Mouse (Mus musculus) lung, postnatal 4 days (tissue): Measurements from ENCODE around the gene Rassf8.

Experiments used
- DNase-seq, 2 experiments: peaks; one replicate each; pipeline ENCODE4 v3.0.0; 2021

The Rassf8 gene

GRCm38 (mm10) chr6:145779383-145779782, 32.8 kb downstream of the Rassf8 start:
- DNase-seq: peak; percentile 46 to 58

- DNase-seq: no peak
Observed at GRCm38 (mm10) chr6:145780180-145780802, 33.7 kb downstream of the Rassf8 start.

- no peak for DNase-seq
Observed at GRCm38 (mm10) chr6:145781256-145781655, 34.7 kb downstream of the Rassf8 start.

- DNase-seq: no peak
Observed at GRCm38 (mm10) chr6:145781966-145782365, 35.4 kb downstream of the Rassf8 start.

GRCm38 (mm10) chr6:145787311-145787710, 40.8 kb downstream of the Rassf8 start:
- no peak for DNase-seq

GRCm38 (mm10) chr6:145789738-145790137, 43.2 kb downstream of the Rassf8 start:
- DNase-seq: no peak

- DNase-seq: no peak
Observed at GRCm38 (mm10) chr6:145792373-145792772, 45.8 kb downstream of the Rassf8 start.

GRCm38 (mm10) chr6:145793109-145793593, 46.6 kb downstream of the Rassf8 start:
- DNase-seq: peak; percentile 50 to 69

- no peak for DNase-seq
Observed at GRCm38 (mm10) chr6:145794671-145795070, 48.1 kb downstream of the Rassf8 start.

- DNase-seq: peak in 1 of 2 experiments; percentile 49
Observed at GRCm38 (mm10) chr6:145796191-145797023, 49.9 kb downstream of the Rassf8 start.

GRCm38 (mm10) chr6:145797692-145798091, 51.1 kb downstream of the Rassf8 start:
- DNase-seq: no peak

- no peak for DNase-seq
Observed at GRCm38 (mm10) chr6:145801796-145802488, 55.4 kb downstream of the Rassf8 start.

- DNase-seq: no peak
Observed at GRCm38 (mm10) chr6:145802881-145803280, 56.3 kb downstream of the Rassf8 start.

- DNase-seq: no peak
Observed at GRCm38 (mm10) chr6:145804276-145804675, 57.7 kb downstream of the Rassf8 start.

- DNase-seq: no peak
Observed at GRCm38 (mm10) chr6:145806784-145807183, 60.2 kb downstream of the Rassf8 start.

- DNase-seq: no peak
Observed at GRCm38 (mm10) chr6:145807929-145808328, 61.4 kb downstream of the Rassf8 start.

GRCm38 (mm10) chr6:145809566-145809965, 63.0 kb downstream of the Rassf8 start:
- DNase-seq: no peak

- DNase-seq: no peak
Observed at GRCm38 (mm10) chr6:145810015-145810414, 63.5 kb downstream of the Rassf8 start.

GRCm38 (mm10) chr6:145811174-145811573, 64.6 kb downstream of the Rassf8 start:
- DNase-seq: no peak

GRCm38 (mm10) chr6:145815200-145815599, 68.7 kb downstream of the Rassf8 start:
- no peak for DNase-seq

GRCm38 (mm10) chr6:145819151-145819550, 72.6 kb downstream of the Rassf8 start:
- no peak for DNase-seq

- DNase-seq: no peak
Observed at GRCm38 (mm10) chr6:145822218-145822617, 75.7 kb downstream of the Rassf8 start.

- peak; percentile 25 to 63 for DNase-seq
Observed at GRCm38 (mm10) chr6:145823103-145823502, 76.6 kb downstream of the Rassf8 start.
